8 mouse cellular contexts compared by ENCODE assay signal in the genomic region with DNA sequence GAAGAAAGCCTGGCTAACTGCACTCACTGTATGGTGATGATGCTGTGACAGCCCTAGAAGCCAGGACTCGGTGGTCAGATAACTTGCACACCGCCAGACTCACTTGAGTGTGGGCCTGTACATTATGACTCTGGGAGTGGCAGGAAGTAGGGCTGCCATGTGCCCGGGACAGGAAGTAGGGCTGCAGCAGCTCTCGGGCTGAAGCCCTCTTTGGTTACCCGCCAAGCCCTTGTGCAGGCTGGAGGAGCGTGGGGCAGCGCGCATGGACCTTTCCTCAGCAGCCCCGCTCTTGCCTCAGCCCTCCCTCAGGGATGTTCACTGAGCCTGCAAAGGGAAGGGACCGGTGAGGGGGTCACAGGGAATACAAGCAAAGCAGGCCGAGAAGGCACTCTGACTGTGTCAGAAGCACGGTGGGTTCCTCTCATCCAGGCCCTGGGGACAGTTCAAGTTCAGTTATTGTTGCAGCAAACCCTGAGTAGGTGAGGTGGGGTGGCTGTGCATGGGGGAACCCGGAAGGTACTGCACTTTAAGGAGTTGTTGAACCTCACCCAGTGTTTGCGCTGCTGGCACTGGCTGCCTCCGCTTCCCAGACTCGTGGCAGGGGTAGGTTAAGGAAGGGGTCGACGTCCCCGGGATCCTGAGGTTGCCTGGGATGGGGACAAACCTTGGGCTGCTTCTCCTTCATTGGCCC. TPM values are rescaled to one million over a fixed set of nuclear protein-coding genes. Genes with fewer than 3 reads are reported as not detected.
DNase-seq lines count a peak whose midpoint lies in the region; ATAC-seq and TF ChIP-seq lines count a peak whose summit lies in the region.

No protein-coding gene starts in this region.

- peak; percentile 39 for ATAC-seq in intestine, postnatal 0 days

- H3K4me1 ChIP-seq in intestine, postnatal 0 days (replicated peaks; ENCODE audit: control insufficient read depth, insufficient read depth, low read length) = peaks cover 16% of the 10 kb centered on the region; the same call in 1 of the 2 replicates
- peaks cover 52% of the 10 kb centered on the region for H3K4me1 ChIP-seq in megakaryocyte, embryonic 14.5 days

- H3K4me2 ChIP-seq in intestine, postnatal 0 days (replicated peaks; ENCODE audit: low read depth) = peak overlapping the region; percentile 42

- no peak overlapping the region for H3K9ac ChIP-seq in intestine, postnatal 0 days (ENCODE audit: low read depth, low read length)

- WGBS in intestine, postnatal 0 days = 30% methylated on average over 19 of the region's 19 CpGs

- DNase-seq in B cell, adult 2 months = peak; percentile 49 to 53
- peak; percentile 32 to 35 for DNase-seq in CD8-positive naive resting alpha-beta T cell, adult 2 months (ENCODE audit: low read depth in 2 of 2, low spot score in 2 of 2)
- DNase-seq in cerebellum, adult 8-10 months = no peak
- DNase-seq in cerebellum, adult 9-11 months = no peak
- no peak for DNase-seq in frontal cortex, postnatal 25 days (ENCODE audit: low spot score in 2 of 2)
- DNase-seq in kidney, postnatal 14 days = no peak

- no peak for TF ChIP-seq CTCF in intestine, postnatal 0 days (IDR thresholded peaks at IDR 0.05; ENCODE audit: low read depth)

- H3K4me3 ChIP-seq in intestine, postnatal 0 days (ENCODE audit: low read depth, low read length) = no peak overlapping the region
- peak overlapping the region; percentile 62 for H3K4me3 ChIP-seq in megakaryocyte, embryonic 14.5 days (replicated peaks)

- H3K9me3 ChIP-seq in intestine, postnatal 0 days (ENCODE audit: control insufficient read depth) = no peaks in the 10 kb centered on the region
- H3K9me3 ChIP-seq in megakaryocyte, embryonic 14.5 days = no peaks in the 10 kb centered on the region

- H3K27ac ChIP-seq in intestine, postnatal 0 days (ENCODE audit: low read depth, low read length) = peak overlapping the region; percentile 52

- H3K36me3 ChIP-seq in intestine, postnatal 0 days (ENCODE audit: control insufficient read depth, insufficient read depth) = peaks cover 43% of the 10 kb centered on the region
- H3K36me3 ChIP-seq in megakaryocyte, embryonic 14.5 days (replicated peaks; ENCODE audit: low read length) = peaks cover 93% of the 10 kb centered on the region

- no peaks in the 10 kb centered on the region for H3K27me3 ChIP-seq in intestine, postnatal 0 days (replicated peaks; ENCODE audit: control insufficient read depth, insufficient read depth, low read length)
- H3K27me3 ChIP-seq in megakaryocyte, embryonic 14.5 days (replicated peaks) = no peaks in the 10 kb centered on the region

RNA-seq across cellular contexts. Expression of gene Gm17018, which starts 14.7 kb away (rescaled TPM):
- 24.7 and 27.1 TPM in 2 replicates for polyA plus RNA-seq in intestine, postnatal 0 days (2015; fragmentation: Nextera tagmentation; extraction: Ambion mirVana)
- polyA plus RNA-seq in megakaryocyte, embryonic 14.5 days (2012; ENCODE audit: insufficient read depth, low replicate concordance) = 32.0 and 59.1 TPM in 2 replicates

RNA-seq across cellular contexts. Expression of gene Poll, which starts 14.8 kb away (rescaled TPM):
- polyA plus RNA-seq in intestine, postnatal 0 days (2015; fragmentation: Nextera tagmentation; extraction: Ambion mirVana) = 5.8 and 6.0 TPM in 2 replicates
- polyA plus RNA-seq in megakaryocyte, embryonic 14.5 days (2012; ENCODE audit: insufficient read depth, low replicate concordance) = 7.5 and 15.4 TPM in 2 replicates

Comparison
In these comparisons a context has a peak if more than half of its experiments do, and no peak if none do; other contexts are left out.
1. DNase-seq: peak in B cell, adult 2 months (2 of 2) and CD8-positive naive resting alpha-beta T cell, adult 2 months (2 of 2); none in cerebellum, adult 8-10 months (single experiment), cerebellum, adult 9-11 months (single experiment), frontal cortex, postnatal 25 days (0 of 2) and kidney, postnatal 14 days (single experiment).